17 mouse cellular contexts compared by ENCODE assay signal in the genomic region with DNA sequence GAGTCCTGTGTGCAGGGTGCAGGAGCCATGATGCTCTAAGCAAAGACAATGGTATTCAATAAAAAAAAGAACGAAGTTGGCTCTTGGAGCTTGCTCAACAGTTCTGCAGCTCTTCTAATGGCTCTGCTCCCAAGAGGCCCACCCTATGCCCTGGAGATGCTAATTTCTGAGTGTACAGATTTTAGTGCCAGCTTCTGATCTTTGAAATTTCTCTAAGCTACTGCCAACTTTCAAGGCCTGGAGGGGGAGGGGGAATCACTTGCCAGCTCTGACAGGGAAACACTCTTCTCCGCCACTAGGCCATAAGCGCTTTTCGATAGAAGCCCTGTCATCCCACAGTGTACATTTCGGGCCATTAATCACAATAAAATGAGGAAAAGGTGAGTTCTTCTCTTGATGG.
DNase-seq lines count a peak whose midpoint lies in the region; ATAC-seq and TF ChIP-seq lines count a peak whose summit lies in the region.
"Had no signal": no experiment of that assay in that cellular context is flagged by ENCODE, and none has a peak within 500 bp of the region (broad histone marks: within the 10 kb centered on the region; RNA-seq: fewer than 3 reads in every experiment).

No protein-coding gene starts in this region.

- peak; percentile 42 for DNase-seq in hindbrain, postnatal 0 days (ENCODE audit: low spot score)
- no peak for DNase-seq in hindbrain, embryonic 14.5 days (ENCODE audit: low spot score)
- peak; percentile 27 for DNase-seq in adipocyte (ENCODE audit: low spot score)
- DNase-seq in adrenal gland, postnatal 14 days = peak; percentile 63
- DNase-seq in left cerebral cortex, postnatal 14 days (ENCODE audit: low spot score in 2 of 2) = peak; percentile 24 to 54
- no peak for DNase-seq in urinary bladder, postnatal 25 days (ENCODE audit: low spot score)
- DNase-seq in thymus, postnatal 10 days (ENCODE audit: low spot score in 2 of 2) = no peak
- DNase-seq: forebrain, postnatal 0 days; gastrocnemius, postnatal 10 days; heart, adult 18-20 months; kidney, adult 9 months; kidney, postnatal 4 days; lung, adult 2 months; lung, postnatal 4 days had no signal

- 81% methylated on average over 5 of the region's 5 CpGs for WGBS in hindbrain, postnatal 0 days
- 93% methylated on average over 5 of the region's 5 CpGs for WGBS in hindbrain, embryonic 14.5 days

- H3K4me1 ChIP-seq in hindbrain, postnatal 0 days (ENCODE audit: insufficient read depth, low read length) = peaks cover 8% of the 10 kb centered on the region; the same call in 1 of the 2 replicates
- 0 out of 2 replicates have a peak, but pooled peaks cover 6% of the 10 kb centered on the region for H3K4me1 ChIP-seq in hindbrain, embryonic 14.5 days (replicated peaks; ENCODE audit: control insufficient read depth, insufficient read depth, low read length)

- no peaks in the 10 kb centered on the region for H3K36me3 ChIP-seq in hindbrain, postnatal 0 days (ENCODE audit: insufficient read depth, low read length)
- no peaks in the 10 kb centered on the region for H3K36me3 ChIP-seq in hindbrain, embryonic 14.5 days (replicated peaks; ENCODE audit: control insufficient read depth, insufficient read depth)
- H3K36me3 ChIP-seq: neural tube, embryonic 13.5 days had no signal

- peaks cover 4% of the 10 kb centered on the region; the same call in 1 of the 2 replicates for H3K9me3 ChIP-seq in hindbrain, postnatal 0 days (ENCODE audit: low read length)
- H3K9me3 ChIP-seq in hindbrain, embryonic 14.5 days (ENCODE audit: control insufficient read depth, low read length) = peaks cover 4% of the 10 kb centered on the region; the same call in 1 of the 2 replicates

- TF ChIP-seq CTCF in hindbrain, postnatal 0 days (IDR thresholded peaks at IDR 0.05; ENCODE audit: low read depth) = no peak

- no peak for ATAC-seq in hindbrain, postnatal 0 days
- ATAC-seq in hindbrain, embryonic 14.5 days (ENCODE audit: low FRiP score) = no peak
- ATAC-seq: forebrain, postnatal 0 days had no signal

- H3K27ac ChIP-seq in hindbrain, postnatal 0 days = no peak overlapping the region
- no peak overlapping the region for H3K27ac ChIP-seq in hindbrain, embryonic 14.5 days
- H3K27ac ChIP-seq: embryonic facial prominence, embryonic 10.5 days; neural tube, embryonic 13.5 days had no signal

- H3K27me3 ChIP-seq in hindbrain, postnatal 0 days (ENCODE audit: insufficient read depth, low read length) = no peaks in the 10 kb centered on the region
- no peaks in the 10 kb centered on the region for H3K27me3 ChIP-seq in hindbrain, embryonic 14.5 days (ENCODE audit: control insufficient read depth, insufficient read depth, low read length)
- H3K27me3 ChIP-seq: neural tube, embryonic 13.5 days had no signal

- no peak overlapping the region for H3K4me3 ChIP-seq in hindbrain, postnatal 0 days (ENCODE audit: low read length)
- H3K4me3 ChIP-seq in hindbrain, embryonic 14.5 days (replicated peaks; ENCODE audit: low read length) = no peak overlapping the region
- H3K4me3 ChIP-seq: embryonic facial prominence, embryonic 10.5 days; neural tube, embryonic 13.5 days had no signal

- no peak overlapping the region for H3K9ac ChIP-seq in hindbrain, postnatal 0 days (replicated peaks; ENCODE audit: low read length)
- H3K9ac ChIP-seq in hindbrain, embryonic 14.5 days = no peak overlapping the region
- H3K9ac ChIP-seq: forebrain, postnatal 0 days; neural tube, embryonic 13.5 days had no signal

- H3K4me2 ChIP-seq in hindbrain, postnatal 0 days (ENCODE audit: low read depth, low read length) = no peak overlapping the region
- H3K4me2 ChIP-seq in hindbrain, embryonic 14.5 days (replicated peaks) = no peak overlapping the region
- H3K4me2 ChIP-seq: midbrain, embryonic 11.5 days; neural tube, embryonic 13.5 days had no signal

- intact Hi-C loops in left cerebral cortex, postnatal 14 days (cut with DNase I) = no loop called here

Comparison
In these comparisons a context has a peak if more than half of its experiments do, and no peak if none do; other contexts are left out.
1. DNase-seq: peak in hindbrain, postnatal 0 days (single experiment), adipocyte (single experiment), adrenal gland, postnatal 14 days (single experiment) and left cerebral cortex, postnatal 14 days (2 of 2); none in hindbrain, embryonic 14.5 days (single experiment), urinary bladder, postnatal 25 days (single experiment) and thymus, postnatal 10 days (0 of 2).